Mouse (Mus musculus) embryonic facial prominence, embryonic 13.5 days (tissue): ENCODE measurements around the gene Serpinb7. TPM values are rescaled to one million over a fixed set of nuclear protein-coding genes. Genes with fewer than 3 reads are reported as not detected.

Experiments used
- ATAC-seq: fragments of 200-750 bp; cut with Nextera tagmentation; 2 replicates; pipeline ENCODE4 v1.8.0; 2017; ENCODE audit warnings: low read depth; ENCODE audit not compliant: insufficient number of reproducible peaks, insufficient read depth, low FRiP score, low TSS enrichment
- H3K27ac ChIP-seq: fragments of 300-500 bp; sonication (generic); 2 replicates; pipeline ENCODE4 v1.5.1; 2015; ENCODE audit warnings: moderate library complexity, mild to moderate bottlenecking, inconsistent platforms
- H3K27me3 ChIP-seq: fragments of 300-500 bp; sonication (generic); 2 replicates; pipeline ENCODE4 v1.6.1; 2015; ENCODE audit warnings: mild to moderate bottlenecking, inconsistent platforms
- H3K36me3 ChIP-seq: fragments of 300-500 bp; sonication (generic); 2 replicates; pipeline ENCODE4 v1.6.1; 2015; ENCODE audit warnings: mild to moderate bottlenecking, inconsistent platforms
- H3K4me1 ChIP-seq: fragments of 300-500 bp; sonication (generic); 2 replicates; pipeline ENCODE4 v1.6.1; 2015; ENCODE audit warnings: inconsistent platforms
- H3K4me2 ChIP-seq: fragments of 300-500 bp; sonication (generic); 2 replicates; pipeline ENCODE4 v1.6.1; 2015; ENCODE audit warnings: moderate library complexity, mild to moderate bottlenecking, inconsistent platforms
- H3K4me3 ChIP-seq: fragments of 300-500 bp; sonication (generic); 2 replicates; pipeline ENCODE4 v1.5.1; 2015; ENCODE audit warnings: mild to moderate bottlenecking, inconsistent platforms
- H3K9ac ChIP-seq: fragments of 300-500 bp; sonication (generic); 2 replicates; pipeline ENCODE4 v1.6.1; 2015; ENCODE audit warnings: mild to moderate bottlenecking, inconsistent platforms
- H3K9me3 ChIP-seq: fragments of 300-500 bp; sonication (generic); 2 replicates; pipeline ENCODE4 v1.6.1; 2016; ENCODE audit warnings: inconsistent platforms
- WGBS: fragments of 180-500 bp; shearing (Covaris S2); methylation state at CpG from one replicate; pipeline ENCODE4 v1.1.7; 2015; ENCODE audit warnings: mixed read lengths; 5-methylcytosine and 5-hydroxymethylcytosine counted together
- polyA plus RNA-seq: library from polyadenylated mRNA; unstranded; fragments of >200 nt; fragmentation: Nextera tagmentation; extraction: Ambion mirVana; gene quantifications from 2 replicates; pipeline ENCODE4 v1.2.1, GENCODE M21; 2015

Gene Serpinb7
- polyA plus RNA-seq, result 4.6 and 7.9 TPM in 2 replicates

- no peak within 1 kb of the TSS for H3K4me2 ChIP-seq
- ATAC-seq, result no peak
- WGBS, result 73% methylated on average over 3 of the region's 3 CpGs
Observed at GRCm38 (mm10) chr1:107399355-107399754, at the start of gene Serpinb7. Gene Serpinb7, plus strand, starts transcription at chr1:107399655.

GRCm38 (mm10) chr1:107350392-107350791, 49.1 kb upstream of the Serpinb7 start:
- H3K4me1 ChIP-seq, result no peaks in the 10 kb centered on the region
- H3K27me3 ChIP-seq, result no peaks in the 10 kb centered on the region
- no peak overlapping the region for H3K9ac ChIP-seq
- WGBS, result 22% methylated on average over 3 of the region's 3 CpGs
- H3K4me3 ChIP-seq, result no peak overlapping the region
- H3K9me3 ChIP-seq, result no peaks in the 10 kb centered on the region
- H3K36me3 ChIP-seq, result no peaks in the 10 kb centered on the region
- no peak for ATAC-seq
- H3K4me2 ChIP-seq, result no peak overlapping the region
- H3K27ac ChIP-seq, result no peak overlapping the region

More at GRCm38 (mm10) chr1:107399355-107399754, at the start of gene Serpinb7:
- Histone ChIP-seq H3K27me3 (no peaks in the 10 kb centered on the region), H3K4me3 (no peak within 1 kb of the TSS), H3K4me1 (no peaks in the 10 kb centered on the region), H3K9ac (no peak within 1 kb of the TSS), H3K9me3 (no peaks in the 10 kb centered on the region), H3K27ac (no peak within 1 kb of the TSS), H3K36me3 (no peaks in the 10 kb centered on the region)

GRCm38 (mm10) chr1:107351115-107351514, 48.3 kb upstream of the Serpinb7 start:
- 81% methylated on average over 2 of the region's 2 CpGs for WGBS
- no peak for ATAC-seq

GRCm38 (mm10) chr1:107353046-107353445, 46.4 kb upstream of the Serpinb7 start:
- H3K36me3 ChIP-seq, result no peaks in the 10 kb centered on the region
- no peak overlapping the region for H3K4me2 ChIP-seq
- no peak for ATAC-seq
- H3K9me3 ChIP-seq, result no peaks in the 10 kb centered on the region
- no peak overlapping the region for H3K4me3 ChIP-seq
- WGBS, result 41% methylated on average over 3 of the region's 3 CpGs
- no peaks in the 10 kb centered on the region for H3K27me3 ChIP-seq
- no peaks in the 10 kb centered on the region for H3K4me1 ChIP-seq
- no peak overlapping the region for H3K9ac ChIP-seq
- H3K27ac ChIP-seq, result no peak overlapping the region

More at GRCm38 (mm10) chr1:107351115-107351514, 48.3 kb upstream of the Serpinb7 start:
- H3K9me3 ChIP-seq, result no peaks in the 10 kb centered on the region
- H3K27ac ChIP-seq, result no peak overlapping the region
- H3K4me2 ChIP-seq, result no peak overlapping the region
- no peak overlapping the region for H3K9ac ChIP-seq
- no peaks in the 10 kb centered on the region for H3K4me1 ChIP-seq
- no peaks in the 10 kb centered on the region for H3K27me3 ChIP-seq
- no peaks in the 10 kb centered on the region for H3K36me3 ChIP-seq
- H3K4me3 ChIP-seq, result no peak overlapping the region

- H3K36me3 ChIP-seq, result no peaks in the 10 kb centered on the region
- no peak for ATAC-seq
Observed at GRCm38 (mm10) chr1:107360898-107361297, 38.6 kb upstream of the Serpinb7 start, which contains the start of gene Serpinb11. Gene Serpinb11, plus strand, starts transcription at chr1:107361198.

GRCm38 (mm10) chr1:107365973-107366372, 33.5 kb upstream of the Serpinb7 start:
- Histone ChIP-seq H3K9ac (no peak overlapping the region), H3K9me3 (no peaks in the 10 kb centered on the region), H3K4me1 (0 out of 2 replicates have a peak, but pooled peaks cover 5% of the 10 kb centered on the region), H3K4me2 (no peak overlapping the region), H3K36me3 (no peaks in the 10 kb centered on the region), H3K27ac (no peak overlapping the region), H3K27me3 (no peaks in the 10 kb centered on the region), H3K4me3 (no peak overlapping the region)
- ATAC-seq, result no peak
- WGBS, result 41% methylated on average over 7 of the region's 7 CpGs

More at GRCm38 (mm10) chr1:107360898-107361297, 38.6 kb upstream of the Serpinb7 start, which contains the start of gene Serpinb11:
- no peaks in the 10 kb centered on the region for H3K27me3 ChIP-seq
- no peak within 1 kb of the TSS for H3K27ac ChIP-seq
- no peaks in the 10 kb centered on the region for H3K9me3 ChIP-seq
- H3K9ac ChIP-seq, result no peak within 1 kb of the TSS
- no peak within 1 kb of the TSS for H3K4me3 ChIP-seq
- H3K4me1 ChIP-seq, result no peaks in the 10 kb centered on the region
- H3K4me2 ChIP-seq, result no peak within 1 kb of the TSS
- 60% methylated on average over 1 of the region's 1 CpGs for WGBS

- H3K4me3 ChIP-seq, result no peak overlapping the region
- peak; percentile 85 for ATAC-seq
- H3K27me3 ChIP-seq, result no peaks in the 10 kb centered on the region
- no peak overlapping the region for H3K9ac ChIP-seq
- 64% methylated on average over 2 of the region's 2 CpGs for WGBS
- 0 out of 2 replicates have a peak, but pooled peaks cover 5% of the 10 kb centered on the region for H3K4me1 ChIP-seq
- no peak overlapping the region for H3K4me2 ChIP-seq
- no peaks in the 10 kb centered on the region for H3K36me3 ChIP-seq
- H3K9me3 ChIP-seq, result no peaks in the 10 kb centered on the region
- H3K27ac ChIP-seq, result peak overlapping the region; percentile 55; the same call in 1 of the 2 replicates
Observed at GRCm38 (mm10) chr1:107368944-107369343, 30.5 kb upstream of the Serpinb7 start.

GRCm38 (mm10) chr1:107376952-107377351, 22.5 kb upstream of the Serpinb7 start:
- Histone ChIP-seq H3K4me1 (no peaks in the 10 kb centered on the region), H3K36me3 (no peaks in the 10 kb centered on the region), H3K9ac (no peak overlapping the region), H3K9me3 (no peaks in the 10 kb centered on the region), H3K4me3 (no peak overlapping the region), H3K27ac (no peak overlapping the region), H3K4me2 (no peak overlapping the region), H3K27me3 (no peaks in the 10 kb centered on the region)
- ATAC-seq, result no peak
- WGBS, result 74% methylated on average over 4 of the region's 4 CpGs

- Histone ChIP-seq H3K27ac (no peak overlapping the region), H3K27me3 (no peaks in the 10 kb centered on the region), H3K4me1 (no peaks in the 10 kb centered on the region), H3K9me3 (no peaks in the 10 kb centered on the region), H3K4me2 (no peak overlapping the region), H3K9ac (no peak overlapping the region), H3K36me3 (no peaks in the 10 kb centered on the region), H3K4me3 (no peak overlapping the region)
- no peak for ATAC-seq
Observed at GRCm38 (mm10) chr1:107378368-107378767, 21.1 kb upstream of the Serpinb7 start.

- Histone ChIP-seq H3K27ac (no peak overlapping the region), H3K4me2 (no peak overlapping the region), H3K36me3 (no peaks in the 10 kb centered on the region), H3K27me3 (no peaks in the 10 kb centered on the region), H3K4me1 (no peaks in the 10 kb centered on the region), H3K4me3 (no peak overlapping the region), H3K9me3 (no peaks in the 10 kb centered on the region), H3K9ac (no peak overlapping the region)
- ATAC-seq, result no peak
Observed at GRCm38 (mm10) chr1:107381491-107381890, 18.0 kb upstream of the Serpinb7 start.

- no peaks in the 10 kb centered on the region for H3K36me3 ChIP-seq
- H3K4me3 ChIP-seq, result no peak overlapping the region
- ATAC-seq, result no peak
- H3K27ac ChIP-seq, result no peak overlapping the region
- H3K4me2 ChIP-seq, result no peak overlapping the region
- H3K9ac ChIP-seq, result no peak overlapping the region
- H3K4me1 ChIP-seq, result no peaks in the 10 kb centered on the region
- H3K9me3 ChIP-seq, result no peaks in the 10 kb centered on the region
- no peaks in the 10 kb centered on the region for H3K27me3 ChIP-seq
- WGBS, result 93% methylated on average over 1 of the region's 1 CpGs
Observed at GRCm38 (mm10) chr1:107382404-107382803, 17.1 kb upstream of the Serpinb7 start.

GRCm38 (mm10) chr1:107384532-107384931, 14.9 kb upstream of the Serpinb7 start:
- no peak overlapping the region for H3K4me3 ChIP-seq
- no peak for ATAC-seq
- H3K36me3 ChIP-seq, result no peaks in the 10 kb centered on the region
- H3K9me3 ChIP-seq, result no peaks in the 10 kb centered on the region
- H3K27ac ChIP-seq, result no peak overlapping the region
- H3K9ac ChIP-seq, result no peak overlapping the region
- H3K4me2 ChIP-seq, result no peak overlapping the region
- H3K4me1 ChIP-seq, result no peaks in the 10 kb centered on the region
- 94% methylated on average over 9 of the region's 9 CpGs for WGBS
- no peaks in the 10 kb centered on the region for H3K27me3 ChIP-seq
